Mouse (Mus musculus): ENCODE measurements around the gene 1810062G17Rik. TPM values are rescaled to one million over a fixed set of nuclear protein-coding genes. Genes with fewer than 3 reads are reported as not detected.

The 1810062G17Rik gene
- total and polyA plus RNA-seq, 3 experiments = 1.0 to 2.3 TPM; not detected in 1

DNA sequence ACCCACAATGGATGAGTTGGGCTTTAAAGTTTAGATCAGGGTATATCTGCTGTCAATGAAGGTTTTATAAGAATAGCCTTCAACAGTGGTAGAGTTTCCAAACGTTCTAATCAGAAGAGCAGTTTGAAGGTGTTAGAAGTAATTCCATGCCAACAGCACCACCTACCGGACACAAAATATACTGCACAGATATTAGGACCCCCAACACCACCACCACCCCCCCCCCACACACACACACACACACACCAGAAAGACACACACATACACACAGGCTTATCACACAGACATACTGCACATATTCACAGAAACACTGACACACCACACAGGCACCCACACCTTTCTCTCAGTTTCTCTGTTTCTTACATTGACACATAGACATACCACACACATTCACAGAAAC lies 33.3 kb upstream of the 1810062G17Rik start (continued):
- TF ChIP-seq CTCF (IDR thresholded peaks at IDR 0.05 in 2 of 3, conservative IDR thresholded peaks at IDR 0.05 in 1 of 3; ENCODE audit: control insufficient read depth in 1 of 3, insufficient read depth in 1 of 3, low read depth in 2 of 3, low read length in 3 of 3, poor library complexity in 1 of 3, severe bottlenecking in 1 of 3) = peak; percentile 43 to 81 (median 49)

DNA sequence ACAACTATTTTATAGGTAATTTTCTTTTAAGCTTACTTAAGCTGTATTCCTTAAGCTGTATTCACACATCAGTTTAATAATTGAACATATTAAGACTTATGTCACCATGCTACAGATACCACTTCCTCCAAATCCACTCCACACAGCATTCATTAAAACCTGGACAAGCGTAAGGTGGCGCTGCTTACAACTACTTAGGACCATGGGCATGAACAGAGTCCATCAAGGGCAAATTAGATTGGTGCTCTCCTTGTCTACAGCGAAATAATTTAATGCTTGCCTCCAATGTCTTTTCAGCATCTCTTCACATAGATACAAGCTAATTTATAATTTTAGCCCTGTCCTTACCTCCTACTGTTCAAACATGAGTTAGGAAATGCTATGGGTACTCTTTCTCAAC lies 29.7 kb upstream of the 1810062G17Rik start:
- Histone ChIP-seq H3K4me3 (ENCODE audit: control insufficient read depth in 1 of 2, insufficient read depth in 1 of 2, low read depth in 2 of 2, low read length in 2 of 2) (no peak overlapping the region), H3K9ac (ENCODE audit: control insufficient read depth, low read depth, low read length, poor library complexity, severe bottlenecking) (no peak overlapping the region), H3K4me1 (ENCODE audit: control insufficient read depth in 1 of 2, insufficient read depth in 2 of 2, low read length in 2 of 2) (peaks cover 6 to 14% of the 10 kb centered on the region in 2 experiments; a peak in 3 of 4 replicates), H3K9me3 (replicated peaks; ENCODE audit: insufficient read depth, low read length) (no peaks in the 10 kb centered on the region), H3K27me3 (ENCODE audit: control insufficient read depth in 1 of 2, insufficient read depth in 2 of 2, low read length in 2 of 2) (no peaks in the 10 kb centered on the region), H3K79me2 (ENCODE audit: control insufficient read depth, insufficient read depth, low read length, poor library complexity) (no peaks in the 10 kb centered on the region), H3K27ac (ENCODE audit: control insufficient read depth, low read depth, low read length) (no peak overlapping the region), H3K36me3 (ENCODE audit: control insufficient read depth in 1 of 2, insufficient read depth in 2 of 2, low read length in 2 of 2) (peaks cover 0 to 14% of the 10 kb centered on the region in 2 experiments; a peak in 2 of 4 replicates)
- no peak for DNase-seq (ENCODE audit: low read depth, low spot score)
- TF ChIP-seq E2F4 (IDR thresholded peaks at IDR 0.05; ENCODE audit: borderline replicate concordance, low read depth, low read length) = no peak
- TF ChIP-seq ZNF384 (IDR thresholded peaks at IDR 0.05; ENCODE audit: low read depth, low read length) = no peak
- TF ChIP-seq SMC3 (IDR thresholded peaks at IDR 0.05; ENCODE audit: low read depth, low read length) = no peak
- no peak for TF ChIP-seq MAX (IDR thresholded peaks at IDR 0.05; ENCODE audit: low read length)
- TF ChIP-seq SIN3A (IDR thresholded peaks at IDR 0.05; ENCODE audit: low read length) = no peak
- no peak for TF ChIP-seq MAFK (IDR thresholded peaks at IDR 0.05; ENCODE audit: borderline replicate concordance, low read depth, low read length)
- TF ChIP-seq MAZ (IDR thresholded peaks at IDR 0.05; ENCODE audit: low read depth, low read length) = no peak
- no peak for TF ChIP-seq KAT2A (conservative IDR thresholded peaks at IDR 0.05; ENCODE audit: low read depth, low read length)

DNA sequence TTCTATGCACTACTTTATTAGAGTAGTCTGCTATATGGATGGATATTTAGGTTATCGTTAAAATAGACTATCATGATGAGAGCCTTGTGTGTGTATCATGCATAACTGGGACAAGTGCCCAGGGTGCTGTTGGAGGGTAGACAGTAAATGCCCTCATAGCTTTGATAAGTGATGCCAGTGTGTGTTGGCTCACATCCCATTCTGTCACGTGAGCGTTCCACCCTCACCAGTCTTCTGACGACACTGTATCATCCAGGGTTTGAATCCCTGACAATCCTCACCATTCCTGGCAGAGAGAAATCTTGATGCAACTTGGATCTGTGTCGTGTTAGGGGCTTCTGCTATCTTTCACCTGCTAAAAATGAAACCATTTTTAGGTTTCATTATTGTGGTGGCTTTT lies 29.2 kb upstream of the 1810062G17Rik start:
- Histone ChIP-seq H3K36me3 (ENCODE audit: control insufficient read depth in 1 of 2, insufficient read depth in 2 of 2, low read length in 2 of 2) (peaks cover 0 to 14% of the 10 kb centered on the region in 2 experiments; a peak in 2 of 4 replicates), H3K4me1 (ENCODE audit: control insufficient read depth in 1 of 2, insufficient read depth in 2 of 2, low read length in 2 of 2) (peaks cover 6 to 14% of the 10 kb centered on the region in 2 experiments; a peak in 3 of 4 replicates), H3K9me3 (replicated peaks; ENCODE audit: insufficient read depth, low read length) (no peaks in the 10 kb centered on the region), H3K79me2 (ENCODE audit: control insufficient read depth, insufficient read depth, low read length, poor library complexity) (no peaks in the 10 kb centered on the region), H3K4me3 (ENCODE audit: control insufficient read depth in 1 of 2, insufficient read depth in 1 of 2, low read depth in 2 of 2, low read length in 2 of 2) (peak overlapping the region; percentile 17 to 56; a peak in 3 of 4 replicates), H3K9ac (ENCODE audit: control insufficient read depth, low read depth, low read length, poor library complexity, severe bottlenecking) (peak overlapping the region; percentile 34; the same call in 1 of the 2 replicates), H3K27ac (ENCODE audit: control insufficient read depth, low read depth, low read length) (peak overlapping the region; percentile 62), H3K27me3 (ENCODE audit: control insufficient read depth in 1 of 2, insufficient read depth in 2 of 2, low read length in 2 of 2) (no peaks in the 10 kb centered on the region)
- no peak for DNase-seq (ENCODE audit: low read depth, low spot score)
- no peak for TF ChIP-seq ZNF384 (IDR thresholded peaks at IDR 0.05; ENCODE audit: low read depth, low read length)
- TF ChIP-seq CHD2 (IDR thresholded peaks at IDR 0.05; ENCODE audit: low read length) = no peak
- TF ChIP-seq CHD1 (IDR thresholded peaks at IDR 0.05; ENCODE audit: low read depth, low read length) = no peak
- TF ChIP-seq ZMIZ1 (IDR thresholded peaks at IDR 0.05; ENCODE audit: low read depth, low read length) = no peak
- TF ChIP-seq JUND (IDR thresholded peaks at IDR 0.05; ENCODE audit: low read depth, low read length) = no peak
- no peak for TF ChIP-seq MEF2A (IDR thresholded peaks at IDR 0.05; ENCODE audit: extremely low read depth, insufficient replicate concordance, low read depth, low read length, poor library complexity, severe bottlenecking)
- no peak for TF ChIP-seq HCFC1 (IDR thresholded peaks at IDR 0.05; ENCODE audit: low read depth, low read length)
- no peak for TF ChIP-seq MAZ (IDR thresholded peaks at IDR 0.05; ENCODE audit: low read depth, low read length)
- no peak for TF ChIP-seq RCOR1 (IDR thresholded peaks at IDR 0.05; ENCODE audit: low read depth, low read length)
- 0 out of 4 replicates have a peak, but pooled peaks of 1 of the 2 experiments have one; percentile 3 for TF ChIP-seq EP300 (IDR thresholded peaks at IDR 0.05; ENCODE audit: low read depth in 1 of 2, low read length in 2 of 2)
- TF ChIP-seq ZKSCAN1 (IDR thresholded peaks at IDR 0.05; ENCODE audit: low read depth, low read length) = no peak
- no peak for TF ChIP-seq BHLHE40 (IDR thresholded peaks at IDR 0.05; ENCODE audit: borderline replicate concordance, low read depth, low read length)
- no peak for TF ChIP-seq KAT2A (conservative IDR thresholded peaks at IDR 0.05; ENCODE audit: low read depth, low read length)
- no peak for TF ChIP-seq POLR2A (IDR thresholded peaks at IDR 0.05; ENCODE audit: control insufficient read depth in 1 of 2, insufficient read depth in 1 of 2, low read depth in 1 of 2, low read length in 2 of 2, poor library complexity in 1 of 2)
- TF ChIP-seq SMC3 (IDR thresholded peaks at IDR 0.05; ENCODE audit: low read depth, low read length) = no peak
- no peak for TF ChIP-seq GABPA (IDR thresholded peaks at IDR 0.05; ENCODE audit: low read depth, low read length)
- TF ChIP-seq MAFK (IDR thresholded peaks at IDR 0.05; ENCODE audit: borderline replicate concordance, low read depth, low read length) = no peak
- TF ChIP-seq TBP (IDR thresholded peaks at IDR 0.05; ENCODE audit: low read depth, low read length) = no peak
- TF ChIP-seq NELFE (IDR thresholded peaks at IDR 0.05; ENCODE audit: low read depth, low read length) = no peak
- TF ChIP-seq MYC (IDR thresholded peaks at IDR 0.05; ENCODE audit: low read depth, low read length) = no peak
- TF ChIP-seq SIN3A (IDR thresholded peaks at IDR 0.05; ENCODE audit: low read length) = no peak
- TF ChIP-seq GATA1 (IDR thresholded peaks at IDR 0.05; ENCODE audit: low read depth, low read length) = no peak
- peak; percentile 49; the same call in 1 of the 2 replicates for TF ChIP-seq ETS1 (IDR thresholded peaks at IDR 0.05; ENCODE audit: low read depth, low read length)
- no peak for TF ChIP-seq MAX (IDR thresholded peaks at IDR 0.05; ENCODE audit: low read length)
- TF ChIP-seq TAL1 (IDR thresholded peaks at IDR 0.05; ENCODE audit: low read length) = no peak
- TF ChIP-seq POLR2AphosphoS2 (IDR thresholded peaks at IDR 0.05; ENCODE audit: low read length) = no peak
- TF ChIP-seq TCF12 (IDR thresholded peaks at IDR 0.05; ENCODE audit: low read depth, low read length) = no peak

Measured in MEL (cell line).